Mouse (Mus musculus): ENCODE data around the gene Slc29a1.

GRCm38 (mm10) chr17:45569999-45570398, 29.4 kb downstream of the Slc29a1 start:
- TF ChIP-seq CTCF (IDR thresholded peaks at IDR 0.05; ENCODE audit: control insufficient read depth, insufficient read depth, insufficient replicate concordance, low read depth, low read length) (no peak), POLR2A (IDR thresholded peaks at IDR 0.05; ENCODE audit: control insufficient read depth, low read depth, low read length) (no peak)

All from testis, adult 2 months (tissue).